Comparison of ENCODE assay signal across 8 mouse cellular contexts in genomic region chr14:118436791-118437155, GRCm38 (mm10).
A peak's percentile ranks its signal among the peaks of the same experiment; 100 is the strongest.
DNase-seq lines count a peak whose midpoint lies in the region; ATAC-seq and TF ChIP-seq lines count a peak whose summit lies in the region.

No protein-coding gene starts in this region.

- intact Hi-C loops in heart, postnatal 36 days (cut with DNase I): no loop called here
- intact Hi-C loops in left cerebral cortex, postnatal 10 days (cut with DNase I): loop anchor here (1.0 kb wide), 1 partner anchor 200 kb away; no protein-coding TSS in a partner anchor
- intact Hi-C loops in gastrocnemius, postnatal 36 days (cut with DNase I): no loop called here

- peaks cover 8% of the 10 kb centered on the region for H3K4me1 ChIP-seq in E14TG2a.4 (replicated peaks; ENCODE audit: low read depth, low read length)
- H3K4me1 ChIP-seq in embryonic facial prominence, embryonic 13.5 days: peaks cover 18% of the 10 kb centered on the region
- peaks cover 20% of the 10 kb centered on the region for H3K4me1 ChIP-seq in midbrain, embryonic 15.5 days

- peak; percentile 33 to 34 for DNase-seq in cerebellum, postnatal 25 days
- DNase-seq in cerebellum, adult 9-11 months: no peak
- DNase-seq in heart, postnatal 36 days: peak; percentile 3 to 6
- peak; percentile 11 to 67 for DNase-seq in left cerebral cortex, postnatal 10 days (ENCODE audit: extremely low spot score in 1 of 2, low spot score in 2 of 2)
- DNase-seq in gastrocnemius, postnatal 36 days: no peak

- 0 out of 2 replicates have a peak, but pooled peaks have one; percentile 52 for ATAC-seq in embryonic facial prominence, embryonic 13.5 days (ENCODE audit: insufficient number of reproducible peaks, insufficient read depth, low FRiP score, low TSS enrichment, low read depth)
- ATAC-seq in midbrain, embryonic 15.5 days (replicated peaks): peak; percentile 90

- under 1% methylated on average over 31 of the region's 31 CpGs for WGBS in embryonic facial prominence, embryonic 13.5 days
- 0% methylated on average over 31 of the region's 31 CpGs for WGBS in midbrain, embryonic 15.5 days

- TF ChIP-seq CTCF in E14TG2a.4 (conservative IDR thresholded peaks at IDR 0.05; ENCODE audit: low read length): no peak

- peaks cover 62% of the 10 kb centered on the region for H3K27me3 ChIP-seq in E14TG2a.4 (ENCODE audit: insufficient read depth, low read length)
- H3K27me3 ChIP-seq in embryonic facial prominence, embryonic 13.5 days: peaks cover 94% of the 10 kb centered on the region
- peaks cover 17% of the 10 kb centered on the region for H3K27me3 ChIP-seq in midbrain, embryonic 15.5 days (replicated peaks)

- H3K4me2 ChIP-seq in embryonic facial prominence, embryonic 13.5 days: peak overlapping the region; percentile 92
- peak overlapping the region; percentile 84 for H3K4me2 ChIP-seq in midbrain, embryonic 15.5 days

- H3K4me3 ChIP-seq in E14TG2a.4 (replicated peaks; ENCODE audit: low read length): peak overlapping the region; percentile 82
- peak overlapping the region; percentile 52 for H3K4me3 ChIP-seq in embryonic facial prominence, embryonic 13.5 days
- H3K4me3 ChIP-seq in midbrain, embryonic 15.5 days: peak overlapping the region; percentile 51

- no peaks in the 10 kb centered on the region for H3K9me3 ChIP-seq in E14TG2a.4 (ENCODE audit: low read length)
- H3K9me3 ChIP-seq in embryonic facial prominence, embryonic 13.5 days: no peaks in the 10 kb centered on the region
- no peaks in the 10 kb centered on the region for H3K9me3 ChIP-seq in midbrain, embryonic 15.5 days

- peak overlapping the region; percentile 69 for H3K9ac ChIP-seq in embryonic facial prominence, embryonic 13.5 days
- H3K9ac ChIP-seq in midbrain, embryonic 15.5 days: peak overlapping the region; percentile 49

- H3K36me3 ChIP-seq in E14TG2a.4 (ENCODE audit: insufficient read depth, low read length): no peaks in the 10 kb centered on the region
- no peaks in the 10 kb centered on the region for H3K36me3 ChIP-seq in embryonic facial prominence, embryonic 13.5 days
- no peaks in the 10 kb centered on the region for H3K36me3 ChIP-seq in midbrain, embryonic 15.5 days (replicated peaks)

- no peak overlapping the region for H3K27ac ChIP-seq in embryonic facial prominence, embryonic 13.5 days
- H3K27ac ChIP-seq in midbrain, embryonic 15.5 days: peak overlapping the region; percentile 72

Comparison
In these comparisons a context has a peak if more than half of its experiments do, and no peak if none do; other contexts are left out.
1. DNase-seq: peak in cerebellum, postnatal 25 days (2 of 2), heart, postnatal 36 days (2 of 2) and left cerebral cortex, postnatal 10 days (2 of 2); none in cerebellum, adult 9-11 months (single experiment) and gastrocnemius, postnatal 36 days (0 of 2).
2. Peak in every context shown above with its lines, with median percentiles within 50 percentile points of each other: H3K4me3 ChIP-seq.